ENCODE assay signal across 21 mouse cellular contexts in the genomic region with DNA sequence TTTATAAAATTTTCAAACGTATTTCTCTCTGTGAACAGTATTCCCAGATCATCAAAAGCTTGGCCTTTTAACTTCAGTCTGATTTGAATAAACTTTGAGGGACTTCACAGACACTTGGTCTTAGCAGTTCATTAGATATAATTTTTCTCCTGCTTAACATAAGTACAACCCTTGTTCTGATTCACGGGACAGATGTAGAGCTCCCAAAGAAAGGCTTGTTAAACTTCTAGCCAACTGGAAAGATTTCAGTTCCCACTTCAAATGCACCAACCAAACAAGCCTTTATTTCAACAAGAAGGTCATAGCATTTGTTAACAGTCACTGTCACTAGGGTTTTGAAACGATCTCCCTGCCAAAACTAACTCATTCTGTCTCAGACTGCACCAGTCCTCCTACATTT.
"Had no signal": no experiment of that assay in that cellular context is flagged by ENCODE, and none has a peak within 500 bp of the region (broad histone marks: within the 10 kb centered on the region; RNA-seq: fewer than 3 reads in every experiment).

No protein-coding gene starts in this region.

- ATAC-seq: intestine, postnatal 0 days; liver, postnatal 0 days had no signal

- H3K4me3 ChIP-seq: kidney, embryonic 15.5 days; limb, embryonic 13.5 days; neural tube, embryonic 12.5 days; neural tube, embryonic 15.5 days had no signal

- H3K9me3 ChIP-seq: kidney, embryonic 15.5 days; limb, embryonic 13.5 days; neural tube, embryonic 12.5 days; neural tube, embryonic 15.5 days had no signal

- H3K36me3 ChIP-seq: kidney, embryonic 15.5 days; limb, embryonic 13.5 days; neural tube, embryonic 12.5 days; neural tube, embryonic 15.5 days had no signal

- H3K27me3 ChIP-seq: kidney, embryonic 15.5 days; limb, embryonic 13.5 days; neural tube, embryonic 12.5 days; neural tube, embryonic 15.5 days had no signal

- H3K27ac ChIP-seq: kidney, embryonic 15.5 days; limb, embryonic 13.5 days; liver, embryonic 14.5 days; neural tube, embryonic 12.5 days; neural tube, embryonic 15.5 days; stomach, postnatal 0 days had no signal

- H3K4me2 ChIP-seq: kidney, embryonic 15.5 days; limb, embryonic 13.5 days; liver, embryonic 11.5 days; midbrain, embryonic 11.5 days; neural tube, embryonic 12.5 days; neural tube, embryonic 15.5 days had no signal

- DNase-seq: kidney, adult 2 months; kidney, postnatal 14 days; kidney, postnatal 4 days; left cerebral cortex, postnatal 4 days; liver, postnatal 0 days; midbrain, embryonic 14.5 days; right cerebral cortex, adult 18-20 months; right cerebral cortex, postnatal 14 days; right cerebral cortex, postnatal 4 days; thymus, adult 2 months; thymus, postnatal 14 days; thymus, postnatal 4 days had no signal

- H3K9ac ChIP-seq: kidney, embryonic 15.5 days; limb, embryonic 13.5 days; liver, embryonic 14.5 days; liver, postnatal 0 days; neural tube, embryonic 12.5 days; neural tube, embryonic 15.5 days had no signal

- H3K4me1 ChIP-seq: kidney, embryonic 15.5 days; limb, embryonic 13.5 days; neural tube, embryonic 12.5 days; neural tube, embryonic 15.5 days had no signal
